Mouse (Mus musculus): ENCODE results near the gene Tcte1. TPM values are rescaled to one million over a fixed set of nuclear protein-coding genes. Genes with fewer than 3 reads are reported as not detected.
A peak's percentile ranks its signal among the peaks of the same experiment; 100 is the strongest.

Gene Tcte1
- polyA plus RNA-seq, 1 experiment = 3.7 TPM

GRCm38 (mm10) chr17:45585725-45586448, 62.7 kb downstream of the Tcte1 start:
- peak overlapping the region; percentile 24; the same call in 1 of the 2 replicates for H3K27ac ChIP-seq (ENCODE audit: insufficient read depth, low read length)
- H3K4me3 ChIP-seq (ENCODE audit: insufficient read depth, low read length) = no peak overlapping the region
- H3K4me1 ChIP-seq (ENCODE audit: control insufficient read depth, insufficient read depth, low read length) = peaks cover 4% of the 10 kb centered on the region; the same call in 1 of the 2 replicates
- no peak for TF ChIP-seq CTCF (IDR thresholded peaks at IDR 0.05; ENCODE audit: extremely low read depth, insufficient read depth, low read length)
- TF ChIP-seq POLR2A (IDR thresholded peaks at IDR 0.05; ENCODE audit: extremely low read depth, insufficient read depth, low read length) = no peak

GRCm38 (mm10) chr17:45586449-45586837, 63.2 kb downstream of the Tcte1 start:
- H3K4me3 ChIP-seq (ENCODE audit: insufficient read depth, low read length) = no peak overlapping the region
- no peak overlapping the region for H3K27ac ChIP-seq (ENCODE audit: insufficient read depth, low read length)
- TF ChIP-seq CTCF (IDR thresholded peaks at IDR 0.05; ENCODE audit: extremely low read depth, insufficient read depth, low read length) (peak; percentile 24; the same call in 1 of the 2 replicates), POLR2A (IDR thresholded peaks at IDR 0.05; ENCODE audit: extremely low read depth, insufficient read depth, low read length) (no peak)
- H3K4me1 ChIP-seq (ENCODE audit: control insufficient read depth, insufficient read depth, low read length) = peaks cover 4% of the 10 kb centered on the region; the same call in 1 of the 2 replicates

DNA sequence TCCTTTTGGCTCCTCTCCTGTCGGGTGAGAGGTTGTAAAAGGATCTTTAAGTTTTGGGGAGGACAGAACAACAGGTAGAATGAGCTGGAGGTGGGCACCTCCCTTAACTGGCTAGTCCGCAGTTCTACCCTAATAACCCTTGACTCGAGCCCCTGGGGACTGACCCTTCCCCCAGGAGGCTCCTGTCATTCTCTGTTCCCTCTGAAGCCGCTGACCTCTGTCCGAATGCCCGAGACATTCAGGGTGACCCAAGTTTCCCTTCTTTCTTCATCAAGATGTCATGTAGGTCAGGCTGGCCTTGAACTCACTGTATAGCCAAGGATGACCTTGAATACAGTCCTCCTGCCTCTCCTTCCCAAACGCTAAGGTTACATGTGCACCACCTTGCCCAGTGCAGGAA, 65.1 kb downstream of the Tcte1 start:
- Histone ChIP-seq H3K27ac (ENCODE audit: insufficient read depth, low read length) (no peak overlapping the region), H3K4me3 (ENCODE audit: insufficient read depth, low read length) (no peak overlapping the region), H3K4me1 (ENCODE audit: control insufficient read depth, insufficient read depth, low read length) (peaks cover 8% of the 10 kb centered on the region; the same call in 1 of the 2 replicates)
- no peak for TF ChIP-seq CTCF (IDR thresholded peaks at IDR 0.05; ENCODE audit: extremely low read depth, insufficient read depth, low read length)
- no peak for TF ChIP-seq POLR2A (IDR thresholded peaks at IDR 0.05; ENCODE audit: extremely low read depth, insufficient read depth, low read length)

DNA sequence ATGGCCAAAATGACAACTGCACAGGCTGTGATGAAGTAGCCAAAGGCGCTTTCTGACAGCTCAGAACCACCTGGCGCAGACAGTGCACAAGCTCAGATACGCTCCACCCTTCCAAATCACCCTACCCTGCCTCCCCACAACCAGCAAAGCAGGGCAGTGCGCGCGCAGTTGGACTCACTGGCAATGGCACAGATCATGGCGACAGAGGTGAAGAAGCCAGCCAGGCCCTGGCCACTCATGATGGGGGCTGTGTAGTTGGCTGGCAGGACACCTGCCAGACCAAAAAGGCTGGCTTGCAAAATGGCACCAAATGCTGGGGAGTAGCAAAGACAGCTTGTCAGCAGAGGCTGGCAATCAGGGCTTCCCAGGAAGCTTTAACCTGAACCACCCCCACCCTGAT, 66.0 kb downstream of the Tcte1 start:
- Histone ChIP-seq H3K4me3 (ENCODE audit: insufficient read depth, low read length) (no peak overlapping the region), H3K27ac (ENCODE audit: insufficient read depth, low read length) (no peak overlapping the region), H3K4me1 (ENCODE audit: control insufficient read depth, insufficient read depth, low read length) (peaks cover 8% of the 10 kb centered on the region; the same call in 1 of the 2 replicates)
- no peak for TF ChIP-seq CTCF (IDR thresholded peaks at IDR 0.05; ENCODE audit: extremely low read depth, insufficient read depth, low read length)
- no peak for TF ChIP-seq POLR2A (IDR thresholded peaks at IDR 0.05; ENCODE audit: extremely low read depth, insufficient read depth, low read length)

DNA sequence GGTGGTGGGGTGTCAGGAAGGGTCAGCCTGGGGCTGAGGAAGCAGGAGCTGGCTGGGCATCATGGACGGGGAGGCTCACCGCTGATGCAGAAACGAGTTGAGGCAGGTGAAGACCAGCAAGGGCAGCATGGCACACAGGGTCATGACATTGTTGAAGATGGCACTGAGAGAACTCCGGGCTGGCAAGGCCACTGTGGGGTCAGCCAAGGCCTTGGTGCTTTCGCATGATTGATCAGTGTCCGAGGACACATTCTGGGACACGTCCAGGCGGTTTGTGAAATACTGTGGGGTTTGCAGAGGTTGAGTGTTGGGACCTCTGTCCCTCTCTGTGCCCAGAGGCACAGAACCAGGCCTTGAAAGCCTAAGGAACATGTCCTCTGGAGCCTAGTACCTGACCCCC, 66.6 kb downstream of the Tcte1 start:
- TF ChIP-seq CTCF (IDR thresholded peaks at IDR 0.05; ENCODE audit: extremely low read depth, insufficient read depth, low read length) (no peak), POLR2A (IDR thresholded peaks at IDR 0.05; ENCODE audit: extremely low read depth, insufficient read depth, low read length) (no peak)
- peaks cover 8% of the 10 kb centered on the region; the same call in 1 of the 2 replicates for H3K4me1 ChIP-seq (ENCODE audit: control insufficient read depth, insufficient read depth, low read length)
- H3K4me3 ChIP-seq (ENCODE audit: insufficient read depth, low read length) = no peak overlapping the region
- no peak overlapping the region for H3K27ac ChIP-seq (ENCODE audit: insufficient read depth, low read length)

DNA sequence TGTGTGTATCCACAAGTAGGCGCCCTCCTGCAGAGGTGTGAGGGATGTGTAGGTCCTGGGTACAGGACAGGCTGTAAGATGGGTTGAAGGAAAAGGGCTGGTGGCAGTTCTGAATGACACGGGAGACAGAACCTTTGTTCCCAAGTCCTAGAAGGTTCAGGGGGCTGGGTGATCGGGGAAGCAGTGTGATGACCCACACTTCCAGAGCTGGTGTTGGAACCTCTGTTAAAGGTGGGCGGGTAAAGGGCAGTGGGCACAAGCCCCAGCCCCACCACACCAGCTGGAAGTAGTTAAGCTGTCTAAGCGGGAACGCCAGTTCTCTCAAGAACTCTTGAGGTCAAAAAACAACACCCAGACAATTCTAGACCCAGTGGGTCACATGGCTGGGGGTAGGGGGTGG, 67.2 kb downstream of the Tcte1 start:
- Histone ChIP-seq H3K4me3 (ENCODE audit: insufficient read depth, low read length) (no peak overlapping the region), H3K4me1 (ENCODE audit: control insufficient read depth, insufficient read depth, low read length) (peaks cover 6% of the 10 kb centered on the region; the same call in 1 of the 2 replicates), H3K27ac (ENCODE audit: insufficient read depth, low read length) (no peak overlapping the region)
- TF ChIP-seq CTCF (IDR thresholded peaks at IDR 0.05; ENCODE audit: extremely low read depth, insufficient read depth, low read length) (no peak), POLR2A (IDR thresholded peaks at IDR 0.05; ENCODE audit: extremely low read depth, insufficient read depth, low read length) (no peak)

- H3K4me3 ChIP-seq (ENCODE audit: insufficient read depth, low read length) = peak overlapping the region; percentile 28; the same call in 1 of the 2 replicates
- 0 out of 2 replicates have a peak overlapping the region, but pooled peaks have one; percentile 51 for H3K27ac ChIP-seq (ENCODE audit: insufficient read depth, low read length)
- peaks cover 9% of the 10 kb centered on the region for H3K4me1 ChIP-seq (ENCODE audit: control insufficient read depth, insufficient read depth, low read length)
- TF ChIP-seq CTCF (IDR thresholded peaks at IDR 0.05; ENCODE audit: extremely low read depth, insufficient read depth, low read length) (no peak), POLR2A (IDR thresholded peaks at IDR 0.05; ENCODE audit: extremely low read depth, insufficient read depth, low read length) (0 out of 2 replicates have a peak, but pooled peaks have one; percentile 11)
Measured at GRCm38 (mm10) chr17:45591701-45592605, 68.7 kb downstream of the Tcte1 start.

Other genes with a start within 250 kb of the Tcte1 start
- gene Cdc5l, start 89.7 kb upstream of the Tcte1 start, polyA plus RNA-seq (2012; rRNA removed) = 28.6 and 29.7 TPM in 2 replicates
- gene Spats1, start 48.0 kb upstream of the Tcte1 start, polyA plus RNA-seq (2012; rRNA removed) = 4.0 and 4.3 TPM in 2 replicates
- 29.1 and 31.0 TPM in 2 replicates for gene Aars2, start 16.6 kb upstream of the Tcte1 start, polyA plus RNA-seq (2012; rRNA removed)
- 85.7 and 94.1 TPM in 2 replicates for gene Tmem151b, start 26.2 kb downstream of the Tcte1 start, polyA plus RNA-seq (2012; rRNA removed)
- gene Nfkbie, start 32.3 kb downstream of the Tcte1 start, polyA plus RNA-seq (2012; rRNA removed) = 2.1 and 2.3 TPM in 2 replicates
- 52.4 and 52.6 TPM in 2 replicates for gene Slc35b2, start 40.4 kb downstream of the Tcte1 start, polyA plus RNA-seq (2012; rRNA removed)
- gene Hsp90ab1, start 49.8 kb downstream of the Tcte1 start, polyA plus RNA-seq (2012; rRNA removed) = 980 and 997 TPM in 2 replicates
- 35.9 and 37.6 TPM in 2 replicates for gene Slc29a1, start 76.2 kb downstream of the Tcte1 start, polyA plus RNA-seq (2012; rRNA removed)
- not detected in 2 replicates for gene Mymx, start 78.7 kb downstream of the Tcte1 start, polyA plus RNA-seq (2012; rRNA removed)
- 0.21 and 2.1 TPM in 2 replicates for gene Capn11, start 135.9 kb downstream of the Tcte1 start, polyA plus RNA-seq (2012; rRNA removed)
- gene Mrpl14, start 162.9 kb downstream of the Tcte1 start, polyA plus RNA-seq (2012; rRNA removed) = 57.1 and 63.8 TPM in 2 replicates
- 206 and 219 TPM in 2 replicates for gene Tmem63b, start 163.5 kb downstream of the Tcte1 start, polyA plus RNA-seq (2012; rRNA removed)
- 0.44 TPM in 1 of 2 replicates, not detected in the other for gene 1600014C23Rik, start 210.4 kb downstream of the Tcte1 start, polyA plus RNA-seq (2012; rRNA removed)

Data from cortical plate, adult 2 months (tissue).